Mouse (Mus musculus) midbrain, embryonic 14.5 days (tissue): ENCODE measurements at regions not wholly inside any gene's neighbourhood (a gene's known extent, or its start where the extent isn't known, plus 50 kb on each side); places are given as distances from the start of the nearest gene placed in this dataset.

Source experiments
- ATAC-seq: fragments of 200-750 bp; cut with Nextera tagmentation; 2 replicates; pipeline ENCODE4 v1.8.0; 2017; ENCODE audit warnings: moderate number of reproducible peaks, moderate library complexity; ENCODE audit not compliant: low FRiP score, low TSS enrichment
- DNase-seq: peaks from one replicate; pipeline ENCODE4 v3.0.0-alpha.2; 2015
- H3K27ac ChIP-seq: fragments of 300-500 bp; sonication (generic); replicated peaks from 2 replicates; pipeline ENCODE4 v1.5.1; 2014; ENCODE audit warnings: mild to moderate bottlenecking, low read depth, low read length, moderate library complexity
- H3K27me3 ChIP-seq: fragments of 300-500 bp; sonication (generic); 2 replicates; pipeline ENCODE4 v1.6.1; 2014; ENCODE audit warnings: low read length, control low read depth, mixed read lengths; ENCODE audit not compliant: control insufficient read depth, insufficient read depth
- H3K36me3 ChIP-seq: fragments of 300-500 bp; sonication (generic); 2 replicates; pipeline ENCODE4 v1.6.1; 2014; ENCODE audit warnings: low read length, control low read depth; ENCODE audit not compliant: control insufficient read depth, insufficient read depth
- H3K4me1 ChIP-seq: fragments of 300-500 bp; sonication (generic); 2 replicates; pipeline ENCODE4 v1.6.1; 2014; ENCODE audit warnings: mild to moderate bottlenecking, antibody characterized with exemption, low read length, control low read depth; ENCODE audit not compliant: control insufficient read depth, insufficient read depth
- H3K4me2 ChIP-seq: fragments of 300-500 bp; sonication (generic); 2 replicates; pipeline ENCODE4 v1.6.1; 2014; ENCODE audit warnings: mild to moderate bottlenecking, low read length, moderate library complexity
- H3K4me3 ChIP-seq: fragments of 300-500 bp; sonication (generic); replicated peaks from 2 replicates; pipeline ENCODE4 v1.5.1; 2014; ENCODE audit warnings: low read depth, low read length
- H3K9ac ChIP-seq: fragments of 300-500 bp; sonication (generic); replicated peaks from 2 replicates; pipeline ENCODE4 v1.6.1; 2014; ENCODE audit warnings: mild to moderate bottlenecking, low read length, moderate library complexity
- H3K9me3 ChIP-seq: fragments of 300-500 bp; sonication (generic); 2 replicates; pipeline ENCODE4 v1.6.1; 2016; ENCODE audit warnings: low read length, control low read depth, mixed read lengths; ENCODE audit not compliant: control insufficient read depth
- WGBS: fragments of 180-500 bp; shearing (Covaris S2); extraction: QIAGEN DNeasy Blood & Tissue Kit; methylation state at CpG from one replicate; pipeline ENCODE4 v1.1.7; 2014; 5-methylcytosine and 5-hydroxymethylcytosine counted together

DNA sequence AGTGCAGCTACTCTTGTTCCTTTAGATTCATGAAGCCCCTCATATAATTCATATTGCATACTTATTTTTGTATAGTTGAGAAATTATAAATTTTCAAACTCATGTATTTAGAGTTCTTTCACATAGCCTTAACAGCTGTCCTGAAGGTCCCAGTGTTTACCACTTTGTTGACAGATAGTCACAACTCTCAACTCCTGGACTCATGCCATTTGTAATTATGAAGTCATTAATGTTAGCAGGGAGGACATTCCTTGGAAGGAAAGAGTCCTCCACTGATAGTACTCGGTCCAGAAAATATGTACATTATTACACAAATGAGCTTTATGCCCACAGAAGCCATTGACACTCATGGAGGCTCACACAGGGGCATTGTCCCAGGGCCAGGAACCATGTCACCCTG lies 224.3 kb upstream of the Tbc1d2b start:
- no peak for ATAC-seq
- no peak overlapping the region for H3K27ac ChIP-seq
- DNase-seq, result no peak
- H3K27me3 ChIP-seq, result no peaks in the 10 kb centered on the region
- no peak overlapping the region for H3K9ac ChIP-seq
- 57% methylated on average over 1 of the region's 1 CpGs for WGBS
- no peaks in the 10 kb centered on the region for H3K9me3 ChIP-seq
- no peaks in the 10 kb centered on the region for H3K36me3 ChIP-seq
- H3K4me1 ChIP-seq, result no peaks in the 10 kb centered on the region
- no peak overlapping the region for H3K4me2 ChIP-seq
- no peak overlapping the region for H3K4me3 ChIP-seq

DNA sequence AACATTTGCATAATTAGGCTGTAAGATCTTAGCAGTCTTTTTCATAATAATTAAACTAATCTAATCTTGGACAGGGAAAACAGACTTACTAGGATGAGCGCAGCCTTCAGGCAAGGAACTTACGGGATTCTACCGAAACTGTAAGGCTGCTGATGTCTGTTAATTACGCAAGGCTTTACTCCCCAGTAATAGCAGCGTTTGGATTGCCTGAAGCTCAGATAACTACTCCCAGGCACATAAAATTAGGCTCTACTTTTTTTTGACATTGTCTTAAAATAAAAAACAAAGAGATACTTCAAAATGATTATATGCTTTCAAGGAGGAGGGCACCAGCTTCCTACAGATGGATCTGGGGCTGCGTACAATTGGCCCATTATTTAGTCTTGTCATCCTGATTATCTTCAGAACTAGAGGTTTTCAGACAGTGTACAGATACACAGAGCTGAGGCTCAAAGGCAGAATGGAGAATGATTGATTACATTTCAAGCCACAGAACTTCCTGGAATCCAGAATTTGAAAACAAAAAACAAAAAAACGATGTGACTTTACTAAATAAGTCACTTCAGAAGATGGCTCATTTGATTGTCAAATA lies 220.1 kb upstream of the Tbc1d2b start:
- WGBS, result 66% methylated on average over 7 of the region's 7 CpGs
- H3K9ac ChIP-seq, result no peak overlapping the region
- H3K4me3 ChIP-seq, result no peak overlapping the region
- peak; percentile 21 for DNase-seq
- H3K4me2 ChIP-seq, result no peak overlapping the region
- H3K9me3 ChIP-seq, result no peaks in the 10 kb centered on the region
- no peaks in the 10 kb centered on the region for H3K4me1 ChIP-seq
- H3K27ac ChIP-seq, result no peak overlapping the region
- ATAC-seq, result no peak
- H3K36me3 ChIP-seq, result no peaks in the 10 kb centered on the region
- H3K27me3 ChIP-seq, result no peaks in the 10 kb centered on the region

DNA sequence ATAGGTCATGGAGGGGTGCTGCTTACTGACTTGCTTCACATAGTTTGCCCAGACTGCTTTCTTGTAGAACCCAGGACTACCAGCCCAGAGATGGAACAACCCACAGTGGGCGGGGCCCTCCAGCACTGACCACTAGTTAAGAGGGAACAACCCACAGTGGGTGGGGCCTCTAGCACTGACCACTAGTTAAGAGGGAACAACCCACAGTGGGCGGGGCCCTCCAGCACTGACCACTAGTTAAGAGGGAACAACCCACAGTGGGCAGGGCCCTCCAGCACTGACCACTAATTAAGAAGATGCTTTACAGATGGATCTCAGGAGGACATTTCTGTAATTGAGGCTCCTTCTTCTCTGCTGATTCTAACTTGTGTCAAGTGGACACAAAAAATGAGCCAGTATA lies 180.0 kb upstream of the Tbc1d2b start:
- Histone ChIP-seq H3K27ac (no peak overlapping the region), H3K4me2 (no peak overlapping the region), H3K4me3 (no peak overlapping the region), H3K36me3 (no peaks in the 10 kb centered on the region), H3K27me3 (no peaks in the 10 kb centered on the region), H3K9ac (no peak overlapping the region), H3K9me3 (no peaks in the 10 kb centered on the region), H3K4me1 (no peaks in the 10 kb centered on the region)
- no peak for ATAC-seq
- WGBS, result 91% methylated on average over 2 of the region's 2 CpGs
- DNase-seq, result no peak

DNA sequence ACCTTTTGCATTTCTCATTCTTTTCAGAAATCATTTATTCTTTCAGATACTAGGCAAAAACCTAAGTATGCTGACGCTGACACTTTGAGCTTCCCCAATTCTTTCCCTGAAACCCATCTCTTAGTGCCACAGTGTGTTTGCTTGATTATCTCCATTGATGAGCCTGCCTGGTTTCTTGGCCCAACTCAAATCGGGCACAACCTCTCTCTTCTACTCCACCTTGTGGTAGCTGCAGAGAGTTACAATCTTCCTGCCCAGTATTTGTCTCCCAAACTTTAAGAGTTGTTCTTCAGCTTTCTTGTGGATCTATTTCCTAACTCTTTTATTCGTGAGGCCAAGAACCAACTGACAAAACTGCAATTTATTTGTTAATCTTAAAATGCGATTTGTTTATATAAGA lies 176.4 kb upstream of the Tbc1d2b start:
- no peak overlapping the region for H3K9ac ChIP-seq
- DNase-seq, result peak; percentile 57

DNA sequence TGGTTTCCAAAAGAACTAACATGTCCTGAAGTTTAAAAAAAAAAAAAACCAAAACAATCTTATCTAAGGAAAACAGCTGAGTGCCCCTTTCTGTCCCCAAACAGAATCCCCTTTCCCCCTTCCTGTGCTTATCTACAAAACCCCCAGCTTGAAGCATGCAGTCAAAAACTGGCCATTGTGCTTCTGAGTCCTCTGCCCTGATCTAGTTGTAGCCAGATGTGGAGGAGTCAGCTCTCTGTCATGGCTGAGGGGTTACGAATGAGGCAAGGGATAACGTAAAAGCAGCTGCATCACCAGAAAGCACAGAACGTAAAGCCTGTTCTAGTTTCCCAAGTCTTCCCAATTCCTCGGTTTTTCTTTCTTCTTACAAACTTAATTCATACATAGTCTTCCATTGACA lies 164.3 kb upstream of the Tbc1d2b start:
- H3K9me3 ChIP-seq, result no peaks in the 10 kb centered on the region
- ATAC-seq, result no peak
- no peak for DNase-seq
- no peaks in the 10 kb centered on the region for H3K36me3 ChIP-seq
- no peak overlapping the region for H3K9ac ChIP-seq
- no peaks in the 10 kb centered on the region for H3K4me1 ChIP-seq
- WGBS, result 28% methylated on average over 4 of the region's 4 CpGs
- H3K27me3 ChIP-seq, result no peaks in the 10 kb centered on the region
- no peak overlapping the region for H3K4me2 ChIP-seq
- no peak overlapping the region for H3K27ac ChIP-seq
- H3K4me3 ChIP-seq, result no peak overlapping the region

More for the DNA sequence above, 176.4 kb upstream of the Tbc1d2b start:
- Histone ChIP-seq H3K9me3 (no peaks in the 10 kb centered on the region), H3K4me3 (no peak overlapping the region), H3K27ac (no peak overlapping the region), H3K4me1 (no peaks in the 10 kb centered on the region), H3K36me3 (no peaks in the 10 kb centered on the region), H3K27me3 (no peaks in the 10 kb centered on the region), H3K4me2 (no peak overlapping the region)
- no peak for ATAC-seq
- 27% methylated on average over 4 of the region's 4 CpGs for WGBS

DNA sequence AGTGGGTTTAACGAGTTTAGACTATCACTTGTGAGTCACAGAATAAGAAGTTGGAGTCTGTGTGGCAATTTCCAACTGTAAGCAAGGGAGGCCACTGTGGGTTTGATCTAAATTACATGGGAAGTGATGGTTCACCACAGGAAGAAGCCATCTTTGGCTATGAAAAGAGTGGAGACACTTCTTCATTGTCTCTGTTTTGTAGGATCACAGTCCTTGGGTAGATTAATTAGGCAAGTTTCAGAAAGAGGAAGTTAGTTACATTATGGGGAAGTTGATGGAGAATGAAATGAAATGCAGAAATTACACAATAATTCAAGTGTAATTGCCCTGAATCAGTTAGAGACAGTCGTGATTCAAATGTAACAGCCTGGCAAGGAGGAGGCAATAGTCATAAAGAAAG lies 160.3 kb upstream of the Tbc1d2b start:
- H3K4me2 ChIP-seq, result no peak overlapping the region
- 82% methylated on average over 2 of the region's 2 CpGs for WGBS
- no peak overlapping the region for H3K9ac ChIP-seq
- H3K9me3 ChIP-seq, result no peaks in the 10 kb centered on the region
- no peaks in the 10 kb centered on the region for H3K4me1 ChIP-seq
- no peak for DNase-seq
- no peaks in the 10 kb centered on the region for H3K36me3 ChIP-seq
- no peak overlapping the region for H3K4me3 ChIP-seq
- no peak for ATAC-seq
- no peak overlapping the region for H3K27ac ChIP-seq
- H3K27me3 ChIP-seq, result no peaks in the 10 kb centered on the region

DNA sequence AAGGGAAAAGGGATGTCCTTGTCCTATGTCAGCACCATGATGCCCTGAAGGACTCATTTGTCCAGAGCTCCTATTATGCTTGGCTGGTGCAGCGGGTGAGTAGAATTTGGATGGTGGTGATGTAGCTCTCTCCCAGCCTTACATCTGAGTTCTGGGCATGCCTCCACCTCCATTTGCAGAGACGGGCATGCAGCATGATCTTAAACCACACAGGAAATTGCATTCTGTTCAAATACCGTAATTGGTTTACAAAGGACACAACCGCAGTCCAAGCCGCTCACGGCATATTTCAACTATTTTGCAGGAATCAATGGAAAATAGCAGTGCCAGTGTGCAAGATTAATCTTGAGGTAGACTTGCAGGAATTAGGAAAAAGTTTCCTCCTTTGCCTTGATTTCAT lies 151.1 kb upstream of the Tbc1d2b start:
- WGBS, result 92% methylated on average over 6 of the region's 6 CpGs
- H3K4me1 ChIP-seq, result no peaks in the 10 kb centered on the region
- no peak overlapping the region for H3K4me2 ChIP-seq
- H3K36me3 ChIP-seq, result no peaks in the 10 kb centered on the region
- no peak for ATAC-seq
- H3K4me3 ChIP-seq, result no peak overlapping the region
- DNase-seq, result no peak
- H3K27ac ChIP-seq, result no peak overlapping the region
- no peaks in the 10 kb centered on the region for H3K27me3 ChIP-seq
- no peak overlapping the region for H3K9ac ChIP-seq
- H3K9me3 ChIP-seq, result no peaks in the 10 kb centered on the region

DNA sequence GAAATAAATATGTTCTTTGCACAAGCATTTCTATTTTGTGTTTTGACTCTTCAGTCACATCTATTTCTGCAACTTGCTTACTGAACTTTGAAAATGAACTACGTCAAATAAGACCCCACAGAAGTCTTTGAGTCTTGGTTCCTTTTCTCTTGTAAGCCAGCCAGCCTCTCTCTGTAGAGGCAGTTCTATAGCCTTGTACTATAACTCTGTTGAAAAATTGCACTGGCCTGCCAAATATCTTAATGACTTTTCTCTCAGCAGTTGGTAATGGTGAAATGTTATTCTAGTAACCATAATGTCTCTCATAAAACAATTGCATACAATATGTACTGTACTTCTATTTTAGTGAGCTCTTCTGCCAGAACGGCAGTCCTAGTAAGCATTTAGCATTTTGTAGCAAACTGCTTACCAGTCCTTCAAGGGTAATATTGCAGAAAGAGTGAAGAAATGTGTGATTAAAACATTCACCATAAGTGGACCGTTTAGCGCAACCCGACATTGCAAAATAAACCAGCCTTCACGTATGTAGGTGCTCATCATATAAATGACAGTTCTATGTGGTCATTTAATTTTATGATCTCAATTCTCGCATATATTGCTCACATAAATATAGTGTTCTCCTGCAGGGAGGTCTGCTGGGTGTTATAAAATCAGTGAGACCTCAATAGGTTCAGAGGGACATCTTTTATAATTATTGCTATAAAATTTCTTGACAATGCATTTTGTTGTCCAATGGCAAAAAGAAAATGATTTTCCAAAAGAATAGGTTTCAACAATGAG lies 149.3 kb upstream of the Tbc1d2b start:
- 95% methylated on average over 7 of the region's 7 CpGs for WGBS
- no peaks in the 10 kb centered on the region for H3K27me3 ChIP-seq
- no peak overlapping the region for H3K27ac ChIP-seq
- H3K9ac ChIP-seq, result no peak overlapping the region
- H3K4me2 ChIP-seq, result no peak overlapping the region
- no peaks in the 10 kb centered on the region for H3K36me3 ChIP-seq
- no peaks in the 10 kb centered on the region for H3K4me1 ChIP-seq
- ATAC-seq (no peak), DNase-seq (no peak)
- H3K4me3 ChIP-seq, result no peak overlapping the region
- H3K9me3 ChIP-seq, result no peaks in the 10 kb centered on the region

DNA sequence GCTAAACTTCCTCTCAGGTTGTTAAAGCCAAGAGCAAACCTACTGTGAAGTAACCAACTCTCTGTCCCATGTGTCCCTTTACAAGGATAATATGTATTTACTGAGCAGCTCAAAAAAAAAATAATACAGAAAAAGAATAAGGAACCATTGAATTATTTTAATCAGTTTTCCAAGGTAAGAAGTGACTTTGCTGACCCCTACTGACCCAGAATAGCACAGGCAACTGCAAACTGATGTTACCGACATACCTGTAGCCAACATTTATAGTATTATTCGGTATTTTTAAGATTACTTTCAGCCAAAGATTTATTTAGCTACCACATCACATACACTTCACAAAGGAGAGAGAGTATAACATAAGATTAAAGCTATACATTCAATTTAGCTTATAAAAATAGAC lies 138.2 kb upstream of the Tbc1d2b start:
- Histone ChIP-seq H3K27ac (no peak overlapping the region), H3K27me3 (no peaks in the 10 kb centered on the region), H3K4me2 (no peak overlapping the region), H3K36me3 (no peaks in the 10 kb centered on the region), H3K4me3 (no peak overlapping the region), H3K9me3 (no peaks in the 10 kb centered on the region), H3K4me1 (no peaks in the 10 kb centered on the region), H3K9ac (no peak overlapping the region)
- no peak for DNase-seq
- ATAC-seq, result no peak
- WGBS, result 66% methylated on average over 2 of the region's 2 CpGs
